Mouse (Mus musculus) adrenal gland, postnatal 25 days (tissue): Measurements from ENCODE around the gene Slc15a1. TPM values are rescaled to one million over a fixed set of nuclear protein-coding genes. Genes with fewer than 3 reads are reported as not detected.
A peak's percentile ranks its signal among the peaks of the same experiment; 100 is the strongest.

Source experiments
- DNase-seq: peaks from one replicate; pipeline ENCODE4 v3.0.0; 2021; ENCODE audit warnings: mixed read lengths
- long read RNA-seq: library from polyadenylated mRNA; stranded (forward); transcript quantifications from one replicate; pipeline ENCODE4 v2.0.0, GENCODE M21; 2021
- total RNA-seq: library from RNA; stranded (reverse); gene quantifications from 2 replicates; pipeline ENCODE4 v1.2.3, GENCODE M21; 2021

Gene Slc15a1
- total RNA-seq, result not detected in 2 replicates
- long read RNA-seq, result 0 reads

DNA sequence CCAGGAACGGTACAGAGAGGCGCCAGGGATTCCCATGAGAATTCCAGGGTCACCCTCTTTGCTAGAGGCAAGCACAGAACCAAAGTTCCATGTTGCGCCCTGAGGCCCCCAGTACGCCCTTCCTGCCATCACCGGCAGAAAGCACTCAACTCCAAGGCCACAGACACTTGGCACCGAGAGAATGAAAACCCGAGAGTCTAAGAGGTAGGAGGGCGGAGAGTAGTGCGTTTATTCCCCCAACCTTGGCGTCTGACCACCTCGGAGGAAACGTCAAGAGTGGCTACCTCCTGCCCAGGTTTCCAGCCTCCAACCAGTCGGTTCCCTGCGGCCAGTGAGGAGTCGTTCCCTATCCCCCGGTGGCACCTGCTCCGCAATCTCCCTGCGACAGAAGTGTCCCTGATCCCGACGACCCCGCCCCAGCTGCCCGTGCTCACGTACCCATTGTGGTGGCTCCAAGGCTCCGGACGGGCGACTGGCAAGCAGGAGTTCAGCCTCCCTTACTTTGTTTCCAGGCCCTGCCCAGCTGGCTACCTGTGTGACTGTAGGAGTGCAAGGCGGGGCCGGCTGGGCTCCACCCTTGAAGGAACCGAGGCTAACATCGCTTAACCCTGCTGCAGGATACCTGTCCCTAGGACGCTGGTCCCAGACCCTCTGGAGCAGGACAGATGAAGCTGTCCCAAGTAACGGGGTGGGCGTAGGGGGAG is at the start of gene Slc15a1:
TSS of gene Slc15a1 (minus strand) at position 472 of the 704 bp plus-strand sequence.
- no peak for DNase-seq

DNA sequence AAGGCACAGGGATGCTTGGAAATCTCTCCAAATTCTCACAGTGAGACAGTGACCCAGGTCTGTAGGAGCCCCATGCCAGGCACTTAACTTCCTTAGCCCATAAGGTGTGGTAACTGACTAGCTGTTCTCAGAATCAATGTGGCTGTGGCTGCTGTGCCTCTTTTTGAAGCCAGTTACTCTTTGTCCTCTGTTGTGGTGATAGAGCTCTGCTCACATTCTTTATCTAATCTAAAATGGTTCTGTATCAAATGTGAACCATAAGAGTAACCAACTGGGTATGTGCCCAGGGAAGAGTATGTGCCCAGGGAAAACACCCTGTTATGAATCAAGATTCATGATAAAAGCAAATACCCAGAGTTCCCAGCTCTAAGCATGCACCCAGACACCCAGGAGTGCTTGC is 48.7 kb upstream of the Slc15a1 start:
- DNase-seq, result no peak

DNA sequence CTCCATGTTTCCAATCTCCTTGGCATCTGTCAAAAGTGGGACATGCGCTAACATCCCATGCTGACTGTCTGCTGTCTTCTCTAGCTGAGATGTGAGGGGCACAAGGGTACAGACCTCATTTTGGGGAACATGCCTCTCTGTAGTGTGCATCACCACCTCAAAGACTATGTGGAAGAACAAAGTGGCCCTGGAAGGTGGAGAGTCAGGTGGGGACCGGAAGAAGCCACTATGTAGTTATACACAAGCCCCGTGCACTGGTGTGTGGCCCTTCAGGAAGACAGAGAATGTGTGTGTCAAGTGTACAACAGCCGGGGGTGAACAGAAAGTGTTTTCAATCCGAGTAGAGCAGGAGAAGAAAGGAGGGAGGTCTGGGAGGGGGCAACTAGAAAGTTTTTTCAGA is 47.5 kb upstream of the Slc15a1 start:
- no peak for DNase-seq

DNA sequence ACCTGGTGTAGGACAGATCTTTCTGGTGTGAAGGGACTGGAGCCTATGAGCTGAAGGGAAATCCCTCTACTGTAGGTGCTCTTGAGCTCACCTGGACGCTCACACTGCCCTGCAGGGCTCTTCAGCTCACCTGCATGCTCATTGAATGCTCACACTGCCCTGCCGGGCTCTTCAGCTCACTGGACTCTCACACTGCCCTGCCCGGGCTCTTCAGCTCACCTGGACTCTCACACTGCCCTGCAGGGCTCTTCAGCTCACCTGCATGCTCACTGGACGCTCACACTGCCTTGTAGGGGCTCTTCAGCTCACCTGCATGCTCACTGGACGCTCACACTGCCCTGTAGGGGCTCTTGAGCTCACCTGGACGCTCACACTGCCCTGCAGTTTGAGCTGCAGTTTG is 44.8 kb upstream of the Slc15a1 start:
- DNase-seq, result no peak

DNA sequence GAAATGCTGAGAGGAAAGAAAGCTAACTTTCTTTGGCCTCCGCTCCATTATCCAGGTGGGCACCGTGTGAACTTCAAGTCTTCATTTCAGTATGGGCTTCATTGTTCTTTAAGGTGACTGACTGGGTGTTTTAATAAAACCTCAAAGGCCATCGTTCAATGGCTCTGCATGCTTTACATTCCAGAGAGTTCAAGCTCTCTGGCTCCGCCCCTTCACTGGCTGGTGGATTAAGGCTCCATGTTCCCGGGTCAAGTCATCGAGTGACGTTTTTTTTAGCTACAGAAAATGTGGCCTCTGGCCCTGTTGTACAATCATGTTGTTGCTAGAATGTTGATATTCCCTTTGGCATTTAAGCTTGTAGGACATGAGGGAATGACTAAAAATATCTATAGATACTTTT is 42.7 kb upstream of the Slc15a1 start:
- no peak for DNase-seq

DNA sequence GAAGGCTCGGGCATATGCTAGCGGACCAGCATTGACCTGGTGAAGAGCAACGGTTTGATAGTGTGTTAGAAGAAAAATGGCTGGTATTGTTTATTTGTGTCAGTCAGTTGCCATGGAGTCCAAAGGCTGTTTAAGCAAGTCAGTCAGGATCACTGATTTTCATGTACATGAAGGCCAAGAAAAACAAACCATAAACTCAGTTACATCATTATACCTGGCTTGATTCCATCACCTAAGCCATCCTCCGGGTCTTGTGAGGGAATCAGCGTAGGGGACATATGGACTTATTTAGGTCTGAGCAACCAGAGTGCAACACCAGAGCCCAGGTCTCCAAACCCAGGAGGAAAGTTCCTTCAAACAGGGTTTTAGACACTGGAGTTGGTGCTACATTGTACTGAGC is 41.6 kb upstream of the Slc15a1 start:
- no peak for DNase-seq

DNA sequence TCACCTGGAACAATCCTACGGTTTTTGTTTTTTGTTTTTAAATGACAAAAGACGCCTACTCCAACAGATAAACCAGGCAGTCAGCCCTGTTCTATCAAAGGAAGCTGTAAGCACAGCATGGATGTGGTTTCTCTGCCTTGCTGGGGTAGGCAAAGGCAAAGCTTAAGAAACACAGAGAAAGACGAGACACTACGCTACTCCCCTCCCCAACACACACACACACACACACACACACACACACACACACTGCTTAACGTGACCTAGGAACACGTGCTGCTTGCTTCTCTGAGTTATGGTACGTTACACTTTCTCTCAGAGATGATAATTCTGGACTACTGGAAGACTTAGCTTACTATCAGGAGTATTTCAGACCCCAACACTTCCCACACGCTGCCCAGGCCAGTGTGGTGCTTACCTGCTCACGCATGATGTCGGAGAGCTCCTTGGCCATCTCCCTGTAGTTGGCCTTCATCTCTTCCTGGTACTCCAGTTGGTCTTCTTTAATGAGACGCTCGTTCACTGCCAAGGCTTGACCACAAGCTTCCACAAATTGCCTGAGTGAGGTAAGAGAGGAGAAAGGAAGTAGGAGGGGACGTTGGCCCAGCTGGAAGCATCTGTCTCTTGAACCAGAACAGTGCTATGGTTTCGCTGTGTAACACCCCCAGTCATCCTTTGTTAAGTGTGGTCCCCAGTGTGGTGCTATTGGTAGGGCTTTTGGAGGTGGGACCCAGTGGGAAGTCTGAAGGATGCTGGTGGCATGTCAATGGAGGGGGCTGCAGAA is 40.7 kb upstream of the Slc15a1 start:
- DNase-seq, result no peak

DNA sequence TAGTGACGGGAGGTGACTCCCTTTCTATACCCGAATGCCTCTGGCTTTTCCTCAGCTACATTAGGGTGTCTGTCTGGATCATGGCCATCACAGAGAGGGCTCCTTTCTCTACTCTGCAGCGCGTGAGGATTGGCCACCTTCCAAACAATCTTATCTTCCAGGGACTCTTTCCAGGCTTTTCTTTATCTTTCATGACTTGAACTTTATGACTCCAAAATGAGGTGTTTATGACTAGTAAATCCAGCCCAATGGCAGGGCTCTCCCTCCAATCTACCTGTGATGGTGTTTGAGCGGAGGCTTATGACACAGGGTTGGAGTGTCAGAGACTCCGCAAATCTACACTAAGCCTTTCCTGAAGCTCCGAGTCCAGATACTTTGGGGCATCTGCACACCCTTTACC is 36.2 kb upstream of the Slc15a1 start:
- no peak for DNase-seq

DNA sequence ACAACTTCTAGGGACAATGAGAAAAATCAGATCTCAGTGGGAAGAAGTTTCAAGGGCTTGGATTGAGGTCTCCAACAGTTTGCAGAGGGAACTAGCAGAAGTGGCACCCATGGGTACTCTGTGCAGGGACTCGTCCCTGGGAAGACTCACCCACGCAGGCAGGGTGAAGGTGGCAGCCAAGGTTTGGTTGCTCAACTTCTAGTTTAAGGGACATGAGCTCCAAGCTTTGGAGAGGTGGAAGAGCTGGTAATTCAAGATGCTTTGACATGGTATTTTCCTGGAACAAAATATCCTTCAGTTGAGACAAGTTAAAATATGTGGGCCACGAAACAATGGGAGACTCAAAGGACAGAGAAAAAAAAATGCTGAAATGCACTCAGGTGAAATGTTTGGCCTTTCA is 29.4 kb upstream of the Slc15a1 start:
- DNase-seq, result no peak

DNA sequence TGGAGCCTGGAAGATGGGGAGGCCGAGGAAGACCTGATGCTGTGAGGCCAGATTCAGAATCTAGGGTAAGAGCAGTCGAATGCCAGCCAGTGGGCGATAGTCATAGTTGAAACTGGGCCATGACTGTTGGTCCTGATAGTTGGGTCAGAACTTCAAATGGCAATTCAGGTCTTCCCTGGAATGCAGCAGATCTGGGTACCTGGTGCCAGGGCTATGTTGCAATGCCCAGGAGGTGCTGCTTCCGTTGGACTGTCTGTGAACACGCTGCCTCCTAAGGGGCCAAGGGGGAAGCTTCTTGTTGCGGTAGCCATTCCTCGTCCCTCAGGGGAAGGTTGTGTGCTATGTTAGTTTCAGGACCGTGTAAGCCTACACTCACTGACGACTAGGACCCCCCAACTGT is 25.8 kb upstream of the Slc15a1 start:
- no peak for DNase-seq

DNA sequence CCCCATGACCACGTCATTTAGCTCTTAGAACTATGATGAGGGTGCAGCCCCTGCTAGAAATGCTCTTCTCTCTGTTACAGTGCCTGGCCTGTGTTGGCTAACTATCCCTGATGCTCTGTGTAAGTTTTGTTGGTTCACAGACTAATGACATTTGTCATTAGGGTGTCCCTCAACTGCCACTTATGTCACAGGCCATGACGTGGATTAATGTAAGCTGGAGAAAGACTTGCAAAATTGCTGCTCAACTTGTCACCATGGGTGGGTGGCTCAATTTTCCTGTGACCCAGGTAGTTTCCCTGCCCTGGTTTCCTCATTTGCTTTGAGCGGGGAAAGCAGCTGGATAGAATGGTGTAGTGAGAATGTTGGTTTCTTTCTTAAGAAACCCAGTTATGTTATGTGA is 22.8 kb upstream of the Slc15a1 start:
- no peak for DNase-seq

DNA sequence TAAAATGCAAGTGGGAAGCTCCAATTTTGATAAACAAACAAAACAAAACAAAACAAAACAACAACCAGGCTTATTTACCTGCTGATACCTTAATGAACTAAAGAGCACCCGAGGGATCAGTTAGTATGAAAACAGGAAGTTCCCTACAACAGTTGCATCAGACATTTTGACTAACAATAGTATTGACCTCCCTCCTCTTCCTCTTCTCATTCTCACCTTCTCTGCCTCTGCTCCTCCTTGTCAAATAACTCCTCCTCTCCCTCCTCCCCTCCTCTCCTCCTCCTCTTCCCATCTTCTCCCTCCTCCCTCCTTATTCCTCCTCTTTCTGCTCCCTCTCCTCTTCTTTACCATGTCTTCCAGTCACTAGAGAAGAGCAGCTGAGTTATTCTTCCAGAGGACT is 22.1 kb upstream of the Slc15a1 start:
- DNase-seq, result no peak

DNA sequence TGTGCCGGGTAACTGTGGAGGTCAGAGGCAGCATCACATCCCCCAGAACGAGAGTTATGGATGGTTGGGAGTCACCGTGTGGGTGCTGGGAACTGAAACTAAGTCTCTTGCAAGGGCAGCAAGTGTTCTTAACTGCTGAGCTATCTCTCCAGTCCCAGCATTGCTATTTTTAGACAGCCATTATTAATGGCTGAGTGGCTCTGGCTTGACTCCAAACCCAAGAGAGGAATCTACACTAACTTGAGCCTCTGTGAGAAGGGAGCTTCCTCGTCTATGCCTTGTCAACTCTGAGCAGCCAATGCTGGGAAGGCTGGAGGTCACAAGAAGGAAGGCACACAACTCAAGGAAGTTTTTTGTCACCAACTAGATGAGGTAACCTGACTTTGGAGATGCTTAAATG is 16.7 kb upstream of the Slc15a1 start:
- peak; percentile 25 for DNase-seq

DNA sequence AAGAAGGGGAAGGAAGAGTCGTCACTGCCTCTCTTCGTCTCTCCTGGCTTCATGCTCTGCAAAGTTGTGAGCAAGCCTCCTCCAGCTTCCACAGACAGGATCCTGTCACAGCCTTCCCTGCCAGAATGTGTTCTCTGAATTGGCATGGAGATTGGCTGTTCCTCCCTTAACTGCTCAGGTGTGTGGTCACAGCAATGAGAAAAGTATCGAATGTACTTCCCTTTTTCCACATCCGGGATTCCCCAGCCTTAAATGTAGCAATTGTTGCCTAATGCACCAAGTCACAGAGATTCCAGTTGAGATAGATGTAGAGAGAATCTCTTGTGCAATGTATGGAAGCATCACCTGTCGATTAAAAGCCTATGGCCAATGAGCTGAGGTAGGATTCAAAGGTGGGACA is 11.8 kb upstream of the Slc15a1 start:
- DNase-seq, result no peak

DNA sequence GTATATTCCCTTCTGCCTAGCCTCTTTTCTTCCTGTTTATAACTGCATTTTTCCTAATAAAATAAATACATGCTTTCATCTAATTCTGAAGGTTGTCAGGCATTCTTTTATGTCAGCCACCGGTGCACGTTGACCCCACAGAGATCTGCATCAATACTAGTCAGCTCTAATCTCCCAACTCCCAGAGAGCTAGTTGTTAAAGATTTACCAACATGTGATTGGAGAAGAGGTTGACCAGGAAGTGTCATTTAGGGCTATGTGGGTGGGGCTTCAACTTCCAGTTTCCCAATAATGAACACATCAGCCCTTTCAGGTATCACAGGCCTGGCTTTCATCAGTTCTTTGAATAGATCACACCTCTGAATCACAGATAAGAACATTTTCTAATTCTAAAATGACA is 3.9 kb upstream of the Slc15a1 start:
- no peak for DNase-seq

DNA sequence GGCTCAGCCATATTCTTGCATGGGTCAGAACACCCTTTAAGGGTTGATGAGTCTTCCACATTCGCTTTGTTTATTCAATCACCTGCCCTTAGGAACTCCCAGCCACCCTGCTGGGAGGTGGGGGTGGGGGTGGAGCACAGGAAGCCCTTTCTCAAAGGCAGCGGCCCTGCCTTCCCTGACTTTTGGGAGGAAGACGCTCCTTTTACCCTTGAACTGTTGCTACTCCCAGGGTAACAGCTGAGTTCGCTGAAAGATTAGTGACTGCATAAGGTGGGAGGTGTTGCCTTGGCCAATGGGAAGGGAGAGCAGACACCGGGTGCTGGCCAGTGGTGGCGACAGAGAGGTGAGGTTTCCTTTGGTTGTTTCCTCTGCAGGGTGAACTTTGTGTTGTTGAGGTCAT is 1.3 kb upstream of the Slc15a1 start:
- DNase-seq, result no peak

DNA sequence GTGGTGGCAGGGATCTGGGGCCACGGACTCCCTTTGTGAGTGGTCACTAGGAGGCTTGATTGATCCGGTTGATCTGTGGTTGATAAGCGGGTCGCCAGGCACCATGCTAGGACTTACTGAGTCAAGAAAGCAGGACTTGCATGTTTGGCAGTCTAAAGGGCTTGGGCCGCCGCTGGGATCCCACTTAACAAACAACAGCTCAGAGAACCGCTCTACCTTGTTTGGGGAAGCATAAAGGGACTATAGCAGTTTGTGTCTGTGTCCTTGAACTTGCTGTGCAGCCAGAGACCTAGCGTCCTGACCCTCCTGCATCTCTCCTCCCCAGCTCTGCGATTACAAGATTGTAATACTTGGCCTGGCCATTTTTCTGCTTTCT is 421 bp upstream of the Slc15a1 start:
- DNase-seq, result no peak

DNA sequence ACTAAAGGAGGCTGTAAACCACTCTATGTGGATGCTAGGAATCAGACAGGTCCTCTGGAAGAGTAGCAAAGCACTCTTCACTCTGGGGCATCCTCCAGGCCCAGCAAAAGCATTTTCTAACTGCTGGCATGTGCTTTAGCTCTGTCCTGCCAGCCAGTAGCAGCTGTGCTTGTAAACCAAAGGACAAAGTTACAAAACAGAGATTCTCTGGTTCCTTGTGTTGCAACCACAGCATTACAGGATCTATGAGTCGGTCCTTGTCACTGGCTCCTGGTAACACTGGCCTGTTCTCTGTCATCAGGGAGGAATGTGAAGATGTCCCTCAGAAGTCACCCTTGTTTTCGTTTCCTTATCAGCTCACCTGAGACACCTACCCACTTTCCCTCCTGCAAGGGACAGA is 4.5 kb downstream of the Slc15a1 start:
- no peak for DNase-seq

DNA sequence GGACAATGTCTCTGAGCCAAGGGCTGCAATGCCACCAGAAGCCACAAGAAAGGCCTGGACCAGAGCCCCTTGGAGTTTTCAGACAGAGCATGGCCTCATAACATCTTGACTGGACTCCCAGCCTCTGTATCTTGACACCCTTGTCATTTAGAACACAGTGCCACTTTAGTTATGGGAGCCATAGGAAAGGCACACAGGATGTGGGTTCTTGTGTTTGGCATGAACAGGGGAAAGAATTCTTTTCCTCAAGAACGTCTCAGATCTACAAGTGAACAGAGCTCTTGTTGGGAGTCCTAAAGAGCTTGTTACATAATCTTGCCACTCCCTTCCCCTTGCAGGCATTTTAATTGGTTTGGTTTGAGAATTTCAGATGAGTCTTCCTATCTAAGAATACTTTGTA is 5.3 kb downstream of the Slc15a1 start:
- no peak for DNase-seq

DNA sequence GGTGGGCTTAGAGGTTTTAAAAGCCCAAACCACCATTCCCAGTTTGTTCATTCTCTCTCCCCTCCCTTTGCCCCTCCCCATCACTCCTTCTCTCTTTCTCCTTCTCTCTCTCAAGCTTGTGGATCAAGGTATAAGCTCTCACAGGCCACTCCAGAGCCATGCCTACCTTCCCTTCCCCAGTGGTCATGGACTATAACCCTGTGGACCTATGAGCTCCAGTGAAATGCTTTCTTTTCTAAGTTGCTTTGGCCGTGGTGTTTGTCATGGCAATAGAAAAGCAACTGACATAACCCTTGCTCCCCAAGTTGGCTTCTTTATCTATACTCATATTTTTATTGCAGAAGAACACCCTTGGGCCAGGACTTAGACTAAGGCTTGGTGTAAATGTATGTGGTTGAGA is 7.3 kb downstream of the Slc15a1 start:
- DNase-seq, result no peak

DNA sequence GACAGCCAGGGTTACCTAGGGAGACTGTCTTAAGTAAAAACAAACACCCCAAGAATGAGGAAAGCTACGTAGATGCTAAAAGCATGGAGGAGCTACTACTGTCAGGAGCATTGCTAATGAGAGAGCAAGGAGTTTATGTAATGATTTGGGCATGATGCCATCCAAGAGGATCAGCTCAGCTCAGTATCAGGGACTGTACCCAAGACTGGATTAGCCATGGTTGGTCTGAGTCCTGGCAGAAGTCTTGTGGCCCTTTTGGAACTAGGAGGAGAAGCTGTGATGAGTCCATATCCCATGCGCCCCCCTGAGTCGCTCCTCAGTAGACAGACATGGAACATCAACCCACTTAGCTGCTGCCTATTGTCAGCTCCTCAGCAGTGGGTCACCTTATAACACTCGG is 9.3 kb downstream of the Slc15a1 start:
- DNase-seq, result no peak

DNA sequence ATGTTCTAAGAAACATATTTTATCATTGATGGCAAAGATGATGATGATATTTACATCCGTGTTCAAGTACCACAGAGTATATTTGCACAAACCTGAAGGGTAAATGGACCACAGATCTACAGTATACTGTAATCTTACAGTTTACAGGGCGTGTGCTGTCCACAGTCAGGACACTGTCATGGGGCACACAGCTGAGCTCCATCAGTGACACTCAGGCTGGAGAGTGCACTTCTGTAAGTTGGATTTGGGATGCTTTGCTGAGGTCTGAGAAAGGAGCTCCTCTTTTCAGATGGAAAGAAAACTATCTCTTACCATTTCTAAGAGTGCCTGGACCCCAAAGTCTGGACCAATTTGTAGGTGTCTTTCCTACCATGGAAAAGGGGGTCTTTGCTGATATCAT is 9.9 kb downstream of the Slc15a1 start:
- DNase-seq, result no peak

DNA sequence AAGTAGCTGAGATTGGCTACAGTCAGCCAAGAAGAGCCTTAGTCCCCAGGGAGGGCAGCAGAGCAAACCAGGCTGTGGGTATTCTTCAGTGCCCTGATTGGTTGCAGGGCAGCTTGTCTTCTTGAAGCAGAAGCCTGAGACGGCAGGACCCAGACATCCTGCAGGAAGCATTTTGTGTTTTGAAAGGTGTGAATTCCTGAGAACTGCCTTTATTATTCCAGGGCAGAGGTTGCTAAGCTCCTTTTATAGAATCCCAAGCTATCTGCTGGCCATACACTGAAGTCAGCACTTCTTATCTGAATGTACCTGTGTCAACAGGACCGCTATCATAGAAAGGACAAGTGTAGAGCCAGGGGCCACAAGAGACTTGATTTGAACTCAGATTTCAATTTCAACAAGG is 10.8 kb downstream of the Slc15a1 start:
- DNase-seq, result no peak

DNA sequence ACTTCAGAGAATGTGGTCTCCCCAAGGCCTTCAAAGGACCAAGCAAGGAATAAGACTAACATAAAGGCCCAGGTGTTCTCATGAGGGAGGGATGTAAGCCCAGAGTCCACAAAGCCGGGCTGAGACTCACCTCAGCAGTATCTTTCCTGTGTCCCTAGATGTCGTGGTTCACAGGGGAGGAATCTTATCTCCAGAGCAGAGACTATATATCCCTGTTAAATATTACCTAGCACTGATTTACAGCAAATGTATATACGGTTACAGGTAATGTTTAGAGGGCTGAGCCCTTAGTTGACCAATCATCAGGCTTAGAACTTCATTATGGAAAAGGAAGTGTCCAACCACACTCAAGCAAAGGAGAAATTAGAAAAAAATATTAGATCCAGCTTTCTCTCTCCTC is 11.3 kb downstream of the Slc15a1 start:
- DNase-seq, result no peak
